Mouse (Mus musculus): ENCODE results near the gene Epgn. TPM values are rescaled to one million over a fixed set of nuclear protein-coding genes. Genes with fewer than 3 reads are reported as not detected.

Gene Epgn
- total and polyA plus RNA-seq, 3 experiments, result not detected

GRCm38 (mm10) chr5:91030629-91031028 lies 3.4 kb downstream of the Epgn start:
- H3K9ac ChIP-seq (ENCODE audit: control insufficient read depth, low read depth, low read length, poor library complexity, severe bottlenecking), result no peak overlapping the region
- TF ChIP-seq MAX (IDR thresholded peaks at IDR 0.05; ENCODE audit: low read length), result no peak
- no peak for TF ChIP-seq MYC (IDR thresholded peaks at IDR 0.05; ENCODE audit: low read depth, low read length)
- TF ChIP-seq MEF2A (IDR thresholded peaks at IDR 0.05; ENCODE audit: extremely low read depth, insufficient replicate concordance, low read depth, low read length, poor library complexity, severe bottlenecking), result no peak
- no peak for TF ChIP-seq UBTF (IDR thresholded peaks at IDR 0.05; ENCODE audit: borderline replicate concordance, insufficient read depth, low read depth, low read length)
- TF ChIP-seq POLR2AphosphoS2 (IDR thresholded peaks at IDR 0.05; ENCODE audit: low read length), result no peak
- no peak for TF ChIP-seq MAZ (IDR thresholded peaks at IDR 0.05; ENCODE audit: low read depth, low read length)
- TF ChIP-seq CTCF (IDR thresholded peaks at IDR 0.05 in 2 of 3, conservative IDR thresholded peaks at IDR 0.05 in 1 of 3; ENCODE audit: control insufficient read depth in 1 of 3, insufficient read depth in 1 of 3, low read depth in 2 of 3, low read length in 3 of 3, poor library complexity in 1 of 3, severe bottlenecking in 1 of 3), result no peak
- no peak for TF ChIP-seq TAL1 (IDR thresholded peaks at IDR 0.05; ENCODE audit: low read length)
- no peak for TF ChIP-seq EP300 (IDR thresholded peaks at IDR 0.05; ENCODE audit: low read depth in 1 of 2, low read length in 2 of 2)
- TF ChIP-seq CHD1 (IDR thresholded peaks at IDR 0.05; ENCODE audit: low read depth, low read length), result no peak
- TF ChIP-seq RAD21 (IDR thresholded peaks at IDR 0.05; ENCODE audit: low read depth, low read length), result no peak
- no peak for TF ChIP-seq CHD2 (IDR thresholded peaks at IDR 0.05; ENCODE audit: low read length)
- TF ChIP-seq E2F4 (IDR thresholded peaks at IDR 0.05; ENCODE audit: borderline replicate concordance, low read depth, low read length), result no peak
- no peak for TF ChIP-seq USF2 (IDR thresholded peaks at IDR 0.05; ENCODE audit: borderline replicate concordance in 1 of 2, insufficient read depth in 1 of 2, low read depth in 1 of 2, low read length in 2 of 2)
- no peak for TF ChIP-seq ZNF384 (IDR thresholded peaks at IDR 0.05; ENCODE audit: low read depth, low read length)
- no peak for TF ChIP-seq TBP (IDR thresholded peaks at IDR 0.05; ENCODE audit: low read depth, low read length)
- TF ChIP-seq POLR2A (IDR thresholded peaks at IDR 0.05; ENCODE audit: control insufficient read depth in 1 of 2, insufficient read depth in 1 of 2, low read depth in 1 of 2, low read length in 2 of 2, poor library complexity in 1 of 2), result no peak
- no peak for TF ChIP-seq RCOR1 (IDR thresholded peaks at IDR 0.05; ENCODE audit: low read depth, low read length)
- H3K36me3 ChIP-seq (ENCODE audit: control insufficient read depth in 1 of 2, insufficient read depth in 2 of 2, low read length in 2 of 2), result no peaks in the 10 kb centered on the region
- H3K9me3 ChIP-seq (replicated peaks; ENCODE audit: insufficient read depth, low read length), result no peaks in the 10 kb centered on the region
- no peak overlapping the region for H3K4me3 ChIP-seq (ENCODE audit: control insufficient read depth in 1 of 2, insufficient read depth in 1 of 2, low read depth in 2 of 2, low read length in 2 of 2)
- DNase-seq (ENCODE audit: low read depth, low spot score), result no peak
- no peaks in the 10 kb centered on the region for H3K27me3 ChIP-seq (ENCODE audit: control insufficient read depth in 1 of 2, insufficient read depth in 2 of 2, low read length in 2 of 2)
- H3K79me2 ChIP-seq (ENCODE audit: control insufficient read depth, insufficient read depth, low read length, poor library complexity), result no peaks in the 10 kb centered on the region
- no peak overlapping the region for H3K27ac ChIP-seq (ENCODE audit: control insufficient read depth, low read depth, low read length)
- no peaks in the 10 kb centered on the region for H3K4me1 ChIP-seq (ENCODE audit: control insufficient read depth in 1 of 2, insufficient read depth in 2 of 2, low read length in 2 of 2)

DNA sequence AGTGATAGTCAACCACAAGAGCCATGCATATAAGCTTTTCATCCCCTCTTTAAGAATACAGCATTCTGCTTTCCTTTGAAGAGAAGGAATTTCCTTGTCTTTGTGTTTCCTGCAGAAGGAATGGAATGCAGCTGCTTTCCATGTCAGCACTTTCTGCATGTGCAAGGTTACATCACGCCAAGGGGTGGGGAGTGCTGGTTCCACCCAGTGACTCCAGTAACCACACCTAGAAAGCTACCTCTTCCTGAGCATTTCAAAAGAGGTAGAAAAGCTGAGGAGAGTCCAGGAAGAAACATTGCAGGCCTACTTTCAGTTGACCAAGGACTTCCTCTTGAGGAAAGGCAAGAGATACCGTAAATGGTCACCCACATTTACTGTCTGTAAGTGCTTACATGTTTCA lies 8.1 kb downstream of the Epgn start:
- no peak overlapping the region for H3K4me3 ChIP-seq (ENCODE audit: control insufficient read depth in 1 of 2, insufficient read depth in 1 of 2, low read depth in 2 of 2, low read length in 2 of 2)
- H3K4me1 ChIP-seq (ENCODE audit: control insufficient read depth in 1 of 2, insufficient read depth in 2 of 2, low read length in 2 of 2), result no peaks in the 10 kb centered on the region
- H3K9me3 ChIP-seq (replicated peaks; ENCODE audit: insufficient read depth, low read length), result no peaks in the 10 kb centered on the region
- TF ChIP-seq CTCF (IDR thresholded peaks at IDR 0.05 in 2 of 3, conservative IDR thresholded peaks at IDR 0.05 in 1 of 3; ENCODE audit: control insufficient read depth in 1 of 3, insufficient read depth in 1 of 3, low read depth in 2 of 3, low read length in 3 of 3, poor library complexity in 1 of 3, severe bottlenecking in 1 of 3) (no peak), MYB (IDR thresholded peaks at IDR 0.05; ENCODE audit: low read depth, low read length) (no peak)
- H3K36me3 ChIP-seq (ENCODE audit: control insufficient read depth in 1 of 2, insufficient read depth in 2 of 2, low read length in 2 of 2), result no peaks in the 10 kb centered on the region
- H3K9ac ChIP-seq (ENCODE audit: control insufficient read depth, low read depth, low read length, poor library complexity, severe bottlenecking), result no peak overlapping the region
- peaks cover 0 to 4% of the 10 kb centered on the region in 2 experiments; a peak in 1 of 4 replicates for H3K27me3 ChIP-seq (ENCODE audit: control insufficient read depth in 1 of 2, insufficient read depth in 2 of 2, low read length in 2 of 2)
- DNase-seq (ENCODE audit: low read depth, low spot score), result no peak
- no peaks in the 10 kb centered on the region for H3K79me2 ChIP-seq (ENCODE audit: control insufficient read depth, insufficient read depth, low read length, poor library complexity)
- no peak overlapping the region for H3K27ac ChIP-seq (ENCODE audit: control insufficient read depth, low read depth, low read length)

Data from MEL (cell line).